Mouse (Mus musculus) NIH3T3 (cell line): ENCODE results near the gene Vmn1r75.

Experiments
- DNase-seq: peaks from one replicate; pipeline ENCODE4 v3.0.0-alpha.2; 2012; ENCODE audit warnings: low read depth

The Vmn1r75 gene

DNA sequence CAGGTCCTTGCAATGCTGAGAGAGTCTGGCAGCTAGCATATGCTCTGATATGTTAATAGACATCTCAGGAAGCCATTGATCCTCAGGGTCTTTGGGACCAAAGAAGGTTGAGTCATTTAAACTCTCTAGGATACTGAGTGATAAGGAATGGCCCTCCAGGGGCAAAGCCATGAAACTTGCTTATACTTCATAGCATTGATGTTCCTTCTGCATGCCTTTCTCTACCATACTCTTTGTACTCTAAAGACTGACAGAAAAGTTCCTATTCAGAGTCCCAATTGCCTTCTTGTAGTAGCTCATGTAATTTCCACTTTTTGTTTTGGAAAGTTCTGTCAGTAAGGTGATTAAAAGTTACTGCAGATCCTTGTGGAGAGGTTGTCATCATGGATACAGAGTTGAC is at the start of gene Vmn1r75:
Gene Vmn1r75 (plus strand): TSS at position 301 of the 400 bp plus-strand sequence.
- no peak for DNase-seq

GRCm38 (mm10) chr7:11833680-11834079 is 40.8 kb upstream of the Vmn1r75 start, which contains the start of gene Vmn1r74:
Gene Vmn1r74 (plus strand): TSS chr7:11833980.
- no peak for DNase-seq
